Mouse (Mus musculus): ENCODE measurements around the gene Lsamp. TPM values are rescaled to one million over a fixed set of nuclear protein-coding genes. Genes with fewer than 3 reads are reported as not detected.
A peak's percentile ranks its signal among the peaks of the same experiment; 100 is the strongest.

Lsamp gene
- polyA plus RNA-seq, 1 experiment from 2014 or later: 0.20 TPM

- no peak overlapping the region for H3K4me2 ChIP-seq (replicated peaks; ENCODE audit: low read depth, low read length)
- 55% methylated on average over 4 of the region's 4 CpGs for WGBS
- ATAC-seq (no peak), DNase-seq (ENCODE audit: low spot score) (no peak)
- no peak for TF ChIP-seq CTCF (IDR thresholded peaks at IDR 0.05)
- no peak for TF ChIP-seq EP300 (IDR thresholded peaks at IDR 0.05)
- H3K9me3 ChIP-seq (ENCODE audit: low read length): no peaks in the 10 kb centered on the region
- H3K27ac ChIP-seq (ENCODE audit: low read length): no peak overlapping the region
- no peaks in the 10 kb centered on the region for H3K4me1 ChIP-seq (ENCODE audit: insufficient read depth, low read depth, low read length)
- H3K4me3 ChIP-seq (ENCODE audit: low read depth, low read length): no peak overlapping the region
- H3K36me3 ChIP-seq (ENCODE audit: insufficient read depth, low read length): no peaks in the 10 kb centered on the region
- no peaks in the 10 kb centered on the region for H3K27me3 ChIP-seq (replicated peaks; ENCODE audit: insufficient read depth, low read length)
- no peak overlapping the region for H3K9ac ChIP-seq (replicated peaks; ENCODE audit: low read depth)
These were observed 1787.4 kb downstream of the Lsamp start for GRCm38 (mm10) chr16:41771427-41772125.

GRCm38 (mm10) chr16:41777586-41777985 is 1793.4 kb downstream of the Lsamp start:
- DNase-seq (ENCODE audit: low spot score) (peak; percentile 13), ATAC-seq (no peak)
- TF ChIP-seq EP300 (IDR thresholded peaks at IDR 0.05) (no peak), CTCF (IDR thresholded peaks at IDR 0.05) (no peak)
- Histone ChIP-seq H3K9me3 (ENCODE audit: low read length) (no peaks in the 10 kb centered on the region), H3K4me3 (ENCODE audit: low read depth, low read length) (no peak overlapping the region), H3K4me2 (replicated peaks; ENCODE audit: low read depth, low read length) (no peak overlapping the region), H3K36me3 (ENCODE audit: insufficient read depth, low read length) (no peaks in the 10 kb centered on the region), H3K27me3 (replicated peaks; ENCODE audit: insufficient read depth, low read length) (no peaks in the 10 kb centered on the region), H3K27ac (ENCODE audit: low read length) (no peak overlapping the region), H3K9ac (replicated peaks; ENCODE audit: low read depth) (no peak overlapping the region), H3K4me1 (ENCODE audit: insufficient read depth, low read depth, low read length) (no peaks in the 10 kb centered on the region)
- WGBS: 36% methylated on average over 1 of the region's 1 CpGs

- Histone ChIP-seq H3K4me1 (ENCODE audit: insufficient read depth, low read depth, low read length) (no peaks in the 10 kb centered on the region), H3K36me3 (ENCODE audit: insufficient read depth, low read length) (no peaks in the 10 kb centered on the region), H3K9me3 (ENCODE audit: low read length) (no peaks in the 10 kb centered on the region), H3K4me3 (ENCODE audit: low read depth, low read length) (no peak overlapping the region), H3K4me2 (replicated peaks; ENCODE audit: low read depth, low read length) (no peak overlapping the region), H3K27me3 (replicated peaks; ENCODE audit: insufficient read depth, low read length) (no peaks in the 10 kb centered on the region), H3K9ac (replicated peaks; ENCODE audit: low read depth) (no peak overlapping the region), H3K27ac (ENCODE audit: low read length) (no peak overlapping the region)
- DNase-seq (ENCODE audit: low spot score) (no peak), ATAC-seq (no peak)
- 82% methylated on average over 2 of the region's 2 CpGs for WGBS
- TF ChIP-seq EP300 (IDR thresholded peaks at IDR 0.05) (no peak), CTCF (IDR thresholded peaks at IDR 0.05) (no peak)
These were observed 1801.4 kb downstream of the Lsamp start for GRCm38 (mm10) chr16:41785600-41785999.

GRCm38 (mm10) chr16:41786704-41787103 is 1802.5 kb downstream of the Lsamp start:
- Histone ChIP-seq H3K4me1 (ENCODE audit: insufficient read depth, low read depth, low read length) (no peaks in the 10 kb centered on the region), H3K9ac (replicated peaks; ENCODE audit: low read depth) (no peak overlapping the region), H3K4me3 (ENCODE audit: low read depth, low read length) (no peak overlapping the region), H3K4me2 (replicated peaks; ENCODE audit: low read depth, low read length) (no peak overlapping the region), H3K36me3 (ENCODE audit: insufficient read depth, low read length) (no peaks in the 10 kb centered on the region), H3K9me3 (ENCODE audit: low read length) (no peaks in the 10 kb centered on the region), H3K27me3 (replicated peaks; ENCODE audit: insufficient read depth, low read length) (no peaks in the 10 kb centered on the region), H3K27ac (ENCODE audit: low read length) (no peak overlapping the region)
- no peak for ATAC-seq
- TF ChIP-seq CTCF (IDR thresholded peaks at IDR 0.05): no peak
- TF ChIP-seq EP300 (IDR thresholded peaks at IDR 0.05): no peak
- WGBS: 85% methylated on average over 3 of the region's 3 CpGs
- no peak for DNase-seq (ENCODE audit: low spot score)

GRCm38 (mm10) chr16:41787146-41787545 is 1803.0 kb downstream of the Lsamp start:
- TF ChIP-seq EP300 (IDR thresholded peaks at IDR 0.05): no peak
- TF ChIP-seq CTCF (IDR thresholded peaks at IDR 0.05): no peak
- H3K4me2 ChIP-seq (replicated peaks; ENCODE audit: low read depth, low read length): no peak overlapping the region
- H3K4me3 ChIP-seq (ENCODE audit: low read depth, low read length): no peak overlapping the region
- H3K36me3 ChIP-seq (ENCODE audit: insufficient read depth, low read length): no peaks in the 10 kb centered on the region
- ATAC-seq: no peak
- H3K27ac ChIP-seq (ENCODE audit: low read length): no peak overlapping the region
- WGBS: 59% methylated on average over 1 of the region's 1 CpGs
- H3K27me3 ChIP-seq (replicated peaks; ENCODE audit: insufficient read depth, low read length): no peaks in the 10 kb centered on the region
- DNase-seq (ENCODE audit: low spot score): no peak
- no peaks in the 10 kb centered on the region for H3K4me1 ChIP-seq (ENCODE audit: insufficient read depth, low read depth, low read length)
- H3K9me3 ChIP-seq (ENCODE audit: low read length): no peaks in the 10 kb centered on the region
- no peak overlapping the region for H3K9ac ChIP-seq (replicated peaks; ENCODE audit: low read depth)

GRCm38 (mm10) chr16:41790016-41790415 is 1805.9 kb downstream of the Lsamp start:
- TF ChIP-seq CTCF (IDR thresholded peaks at IDR 0.05) (no peak), EP300 (IDR thresholded peaks at IDR 0.05) (no peak)
- no peak overlapping the region for H3K9ac ChIP-seq (replicated peaks; ENCODE audit: low read depth)
- no peak overlapping the region for H3K4me3 ChIP-seq (ENCODE audit: low read depth, low read length)
- H3K36me3 ChIP-seq (ENCODE audit: insufficient read depth, low read length): no peaks in the 10 kb centered on the region
- H3K9me3 ChIP-seq (ENCODE audit: low read length): no peaks in the 10 kb centered on the region
- H3K4me2 ChIP-seq (replicated peaks; ENCODE audit: low read depth, low read length): no peak overlapping the region
- 73% methylated on average over 2 of the region's 2 CpGs for WGBS
- no peak for DNase-seq (ENCODE audit: low spot score)
- no peaks in the 10 kb centered on the region for H3K4me1 ChIP-seq (ENCODE audit: insufficient read depth, low read depth, low read length)
- H3K27me3 ChIP-seq (replicated peaks; ENCODE audit: insufficient read depth, low read length): no peaks in the 10 kb centered on the region
- ATAC-seq: no peak
- no peak overlapping the region for H3K27ac ChIP-seq (ENCODE audit: low read length)
